Mouse (Mus musculus) CH12.LX (cell line): ENCODE data around the gene Nxn. TPM values are rescaled to one million over a fixed set of nuclear protein-coding genes. Genes with fewer than 3 reads are reported as not detected.

Experiments used
- DNase-seq: peaks from one replicate; pipeline ENCODE4 v3.0.0-alpha.2; 2013; ENCODE audit errors: extremely low read depth
- H3K27ac ChIP-seq: 2 replicates; pipeline ENCODE4 v1.5.1; 2012; ENCODE audit warnings: low read depth, mild to moderate bottlenecking, control low read depth, moderate library complexity; ENCODE audit not compliant: insufficient read depth
- H3K27me3 ChIP-seq: replicated peaks from 2 replicates; pipeline ENCODE3; 2012; ENCODE audit warnings: inconsistent platforms
- H3K36me3 ChIP-seq, 2 experiments: replicated peaks in 1 of 2; 2 replicates each; pipeline versions ENCODE3 to v1.6.1; 2012; ENCODE audit warnings: inconsistent platforms in 1 of 2, low read length in 1 of 2, mild to moderate bottlenecking in 1 of 2, mixed read lengths in 1 of 2, moderate library complexity in 1 of 2; ENCODE audit not compliant: control insufficient read depth in 1 of 2, insufficient read depth in 1 of 2
- H3K4me1 ChIP-seq, 2 experiments: 2 replicates each; pipeline ENCODE4 v1.6.1; 2012; ENCODE audit warnings: inconsistent platforms in 1 of 2, moderate library complexity in 1 of 2; ENCODE audit not compliant: insufficient read depth in 2 of 2, control insufficient read depth in 1 of 2
- H3K4me2 ChIP-seq: 2 replicates; pipeline ENCODE4 v1.6.1; 2012; ENCODE audit warnings: low read depth, mild to moderate bottlenecking, control low read depth; ENCODE audit not compliant: poor library complexity, insufficient read depth, severe bottlenecking
- H3K4me3 ChIP-seq, 3 experiments: fragments of 150-350 bp in 1 of 3; sonication (generic) in 1 of 3; replicated peaks in 1 of 3; 2 replicates each; pipeline versions ENCODE3 to v1.5.1; 2011 to 2012; ENCODE audit warnings: low read depth in 2 of 3, low read length in 2 of 3, mild to moderate bottlenecking in 2 of 3, moderate library complexity in 2 of 3, control low read depth in 1 of 3, improper control_type of control experiment in 1 of 3, inconsistent platforms in 1 of 3, mixed read lengths in 1 of 3; ENCODE audit not compliant: poor library complexity in 1 of 3
- H3K79me2 ChIP-seq: replicated peaks from 2 replicates; pipeline ENCODE4 v1.6.1; 2012; ENCODE audit warnings: mild to moderate bottlenecking, moderate library complexity; ENCODE audit not compliant: control insufficient read depth, poor library complexity, insufficient read depth, severe bottlenecking; ENCODE audit errors: extremely low read depth
- H3K9ac ChIP-seq: 2 replicates; pipeline ENCODE4 v1.6.1; 2012; ENCODE audit warnings: low read depth, mild to moderate bottlenecking, control low read depth, moderate library complexity; ENCODE audit not compliant: insufficient read depth
- H3K9me3 ChIP-seq: replicated peaks from 2 replicates; pipeline ENCODE3; 2012; ENCODE audit warnings: low read length, inconsistent platforms, mixed read lengths
- BHLHE40 ChIP-seq: IDR thresholded peaks from 2 replicates; pipeline ENCODE4 v1.6.1; 2011; ENCODE audit warnings: mild to moderate bottlenecking, low read depth, low read length, improper control_type of control experiment
- CHD1 ChIP-seq: IDR thresholded peaks from 2 replicates; pipeline ENCODE4 v1.6.1; 2012; ENCODE audit warnings: low read depth, low read length, improper control_type of control experiment, inconsistent platforms
- CTCF ChIP-seq, 2 experiments: IDR thresholded peaks in 1 of 2; conservative IDR thresholded peaks in 1 of 2; 2 replicates each; pipeline ENCODE4 v1.5.1; 2011 to 2012; ENCODE audit warnings: low read depth in 2 of 2, low read length in 2 of 2, improper control_type of control experiment in 1 of 2, inconsistent platforms in 1 of 2, mild to moderate bottlenecking in 1 of 2, moderate library complexity in 1 of 2
- EP300 ChIP-seq: IDR thresholded peaks from 2 replicates; pipeline ENCODE4 v1.6.1; 2011; ENCODE audit warnings: low read length, improper control_type of control experiment
- ETS1 ChIP-seq: conservative IDR thresholded peaks from 2 replicates; pipeline ENCODE4 v1.6.1; 2012; ENCODE audit warnings: low read depth, mild to moderate bottlenecking, inconsistent platforms, low read length, improper control_type of control experiment, moderate library complexity
- HCFC1 ChIP-seq: IDR thresholded peaks from 2 replicates; pipeline ENCODE4 v1.6.1; 2012; ENCODE audit warnings: low read depth, mild to moderate bottlenecking, inconsistent platforms, low read length, improper control_type of control experiment
- IRF4 ChIP-seq: IDR thresholded peaks from 2 replicates; pipeline ENCODE4 v1.6.1; 2014; ENCODE audit warnings: low read depth, mild to moderate bottlenecking, inconsistent platforms, low read length, improper control_type of control experiment
- KAT2A ChIP-seq: IDR thresholded peaks from 2 replicates; pipeline ENCODE4 v1.6.1; 2012; ENCODE audit warnings: low read length, improper control_type of control experiment, inconsistent platforms; ENCODE audit not compliant: insufficient replicate concordance
- MAFK ChIP-seq: IDR thresholded peaks from 2 replicates; pipeline ENCODE4 v1.6.1; 2011; ENCODE audit warnings: low read length, improper control_type of control experiment; ENCODE audit not compliant: insufficient replicate concordance
- MAX ChIP-seq: IDR thresholded peaks from 2 replicates; pipeline ENCODE4 v1.6.1; 2011; ENCODE audit warnings: low read length, improper control_type of control experiment
- MAZ ChIP-seq: IDR thresholded peaks from 2 replicates; pipeline ENCODE4 v1.6.1; 2012; ENCODE audit warnings: low read depth, mild to moderate bottlenecking, inconsistent platforms, low read length, improper control_type of control experiment, moderate library complexity
- MXI1 ChIP-seq: IDR thresholded peaks from 2 replicates; pipeline ENCODE4 v1.6.1; 2011; ENCODE audit warnings: mild to moderate bottlenecking, low read depth, low read length, improper control_type of control experiment
- MYC ChIP-seq: IDR thresholded peaks from 2 replicates; pipeline ENCODE4 v1.6.1; 2011; ENCODE audit warnings: low read depth, mild to moderate bottlenecking, improper control_type of control experiment, low read length
- NRF1 ChIP-seq: IDR thresholded peaks from 2 replicates; pipeline ENCODE4 v1.6.1; 2014; ENCODE audit warnings: low read depth, mild to moderate bottlenecking, inconsistent platforms, low read length, improper control_type of control experiment, moderate library complexity
- POLR2AphosphoS2 ChIP-seq: IDR thresholded peaks from 2 replicates; pipeline ENCODE4 v1.6.1; 2011; ENCODE audit warnings: low read depth, low read length, improper control_type of control experiment
- SIN3A ChIP-seq: IDR thresholded peaks from 2 replicates; pipeline ENCODE4 v1.6.1; 2012; ENCODE audit warnings: low read length, improper control_type of control experiment, inconsistent platforms
- SMC3 ChIP-seq: IDR thresholded peaks from 2 replicates; pipeline ENCODE4 v1.6.1; 2011; ENCODE audit warnings: low read depth, low read length, improper control_type of control experiment
- TBP ChIP-seq: conservative IDR thresholded peaks from 2 replicates; pipeline ENCODE4 v1.6.1; 2011; ENCODE audit warnings: low read depth, low read length, improper control_type of control experiment
- TCF12 ChIP-seq: IDR thresholded peaks from 2 replicates; pipeline ENCODE4 v1.6.1; 2014; ENCODE audit warnings: low read depth, mild to moderate bottlenecking, inconsistent platforms, low read length, improper control_type of control experiment
- USF1 ChIP-seq: IDR thresholded peaks from 2 replicates; pipeline ENCODE4 v1.6.1; 2014; ENCODE audit warnings: low read depth, mild to moderate bottlenecking, inconsistent platforms, low read length, improper control_type of control experiment
- USF2 ChIP-seq: conservative IDR thresholded peaks from 2 replicates; pipeline ENCODE4 v1.6.1; 2011; ENCODE audit warnings: low read depth, low read length, improper control_type of control experiment
- ZMIZ1 ChIP-seq: IDR thresholded peaks from 2 replicates; pipeline ENCODE4 v1.6.1; 2012; ENCODE audit warnings: low read depth, mild to moderate bottlenecking, inconsistent platforms, low read length, improper control_type of control experiment
- dilution Hi-C: fragments of 300-500 bp; cut with MboI; formaldehyde crosslinking; loops from 2 replicates; pipeline ENCODE4 v1.14.3; 2020; ENCODE audit warnings: low sequenced_read_pairs; ENCODE audit not compliant: extremely low pct_unique_long_range_greater_than_20kb, extremely low pct_ligation_motif_present
- in situ Hi-C: fragments of 300-500 bp; cut with MboI; formaldehyde crosslinking; loops from 3 replicates; pipeline ENCODE4 v1.14.3; 2019; ENCODE audit warnings: low sequenced_read_pairs, low pct_ligation_motif_present, low pct_unique_long_range_greater_than_20kb, mixed read lengths
- polyA plus RNA-seq: library from polyadenylated mRNA; unstranded; fragments of >175 nt; gene quantifications from 2 replicates; pipeline ENCODE4 v1.2.1, GENCODE M21; 2012; ENCODE audit warnings: low read depth; ENCODE audit not compliant: insufficient read length
- total RNA-seq, 2 experiments: library from RNA; depleted of rRNA; stranded (reverse); fragments of 300-350 nt in 1 of 2; fragments of >200 nt in 1 of 2; gene quantifications; 2 replicates each; pipeline ENCODE4 v1.2.3; 2012 to 2014

The Nxn gene
- total and polyA plus RNA-seq, 3 experiments = 15.3 to 24.8 (median 19.2) TPM

DNA sequence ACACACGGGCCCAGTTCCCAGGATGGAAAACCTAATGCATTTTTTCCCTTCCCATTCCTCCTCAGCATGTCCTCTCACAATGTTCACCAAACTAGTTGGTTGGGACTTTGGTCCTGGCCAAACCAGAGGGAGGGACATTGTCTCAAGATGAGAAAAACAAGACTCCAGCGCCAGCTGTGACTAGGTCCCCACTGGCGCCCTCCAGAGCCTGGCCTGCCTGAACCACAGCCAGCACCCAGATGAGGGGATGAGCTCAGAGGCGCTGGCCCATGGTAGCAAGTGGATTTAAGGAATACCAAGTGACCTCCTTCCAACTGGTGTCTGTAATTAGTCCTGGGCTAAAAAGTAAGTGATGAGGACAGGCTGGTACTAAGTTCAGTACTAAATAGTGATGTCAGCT lies 22.0 kb upstream of the Nxn start:
- Histone ChIP-seq H3K9me3 (no peaks in the 10 kb centered on the region), H3K27ac (no peak overlapping the region), H3K79me2 (no peaks in the 10 kb centered on the region), H3K36me3 (peaks cover 83 to 99% of the 10 kb centered on the region in 2 experiments), H3K4me2 (no peak overlapping the region), H3K4me3 (no peak overlapping the region), H3K9ac (no peak overlapping the region), H3K27me3 (no peaks in the 10 kb centered on the region)
- DNase-seq = no peak
- TF ChIP-seq MAX (no peak), CTCF (conservative IDR thresholded peaks at IDR 0.05 in 1 of 2, IDR thresholded peaks at IDR 0.05 in 1 of 2; ENCODE audit: low read depth in 2 of 2, low read length in 2 of 2) (peak in 1 of 2 experiments; percentile 20; a peak in 1 of 4 replicates), USF1 (no peak)
- TF ChIP-seq, all 38 proteins: peak for 1
- dilution Hi-C loops (no loop called here), in situ Hi-C loops (no loop called here)
- no peaks in the 10 kb centered on the region for H3K4me1 ChIP-seq

- peaks cover 85 to 99% of the 10 kb centered on the region in 2 experiments for H3K36me3 ChIP-seq
These were observed 20.2 kb upstream of the Nxn start for GRCm38 (mm10) chr11:76419179-76419578.

GRCm38 (mm10) chr11:76418423-76418822 lies 19.5 kb upstream of the Nxn start:
- Histone ChIP-seq H3K9ac (no peak overlapping the region), H3K4me3 (no peak overlapping the region), H3K36me3 (peaks cover 86 to 99% of the 10 kb centered on the region in 2 experiments), H3K9me3 (no peaks in the 10 kb centered on the region), H3K4me1 (no peaks in the 10 kb centered on the region), H3K4me2 (no peak overlapping the region), H3K27ac (no peak overlapping the region), H3K27me3 (no peaks in the 10 kb centered on the region), H3K79me2 (no peaks in the 10 kb centered on the region)
- in situ Hi-C loops = no loop called here
- TF ChIP-seq TCF12 (no peak), MXI1 (no peak), IRF4 (no peak), USF2 (no peak), HCFC1 (no peak), CTCF (conservative IDR thresholded peaks at IDR 0.05 in 1 of 2, IDR thresholded peaks at IDR 0.05 in 1 of 2; ENCODE audit: low read depth in 2 of 2, low read length in 2 of 2) (no peak), KAT2A (no peak), ZMIZ1 (no peak), SMC3 (no peak), EP300 (no peak), ETS1 (no peak), USF1 (no peak), MAFK (no peak), NRF1 (no peak)
- dilution Hi-C loops = no loop called here
- no peak for DNase-seq

More at GRCm38 (mm10) chr11:76419179-76419578, 20.2 kb upstream of the Nxn start:
- TF ChIP-seq BHLHE40 = no peak
- no peak for TF ChIP-seq KAT2A
- TF ChIP-seq POLR2AphosphoS2 = no peak
- TF ChIP-seq CHD1 = no peak
- no peak for TF ChIP-seq NRF1
- no peak for TF ChIP-seq MYC
- TF ChIP-seq MAZ = no peak
- TF ChIP-seq TBP = no peak
- no peak for TF ChIP-seq SIN3A
- H3K4me2 ChIP-seq = no peak overlapping the region
- dilution Hi-C loops = no loop called here
- H3K4me3 ChIP-seq = no peak overlapping the region
- H3K27me3 ChIP-seq = no peaks in the 10 kb centered on the region
- no peak overlapping the region for H3K9ac ChIP-seq
- no peak for DNase-seq
- H3K79me2 ChIP-seq = no peaks in the 10 kb centered on the region
- H3K27ac ChIP-seq = no peak overlapping the region
- in situ Hi-C loops = no loop called here
- no peaks in the 10 kb centered on the region for H3K4me1 ChIP-seq
- no peaks in the 10 kb centered on the region for H3K9me3 ChIP-seq
